Mouse (Mus musculus): ENCODE results near the gene Parp6.
A peak's percentile ranks its signal among the peaks of the same experiment; 100 is the strongest.

The Parp6 gene

DNA sequence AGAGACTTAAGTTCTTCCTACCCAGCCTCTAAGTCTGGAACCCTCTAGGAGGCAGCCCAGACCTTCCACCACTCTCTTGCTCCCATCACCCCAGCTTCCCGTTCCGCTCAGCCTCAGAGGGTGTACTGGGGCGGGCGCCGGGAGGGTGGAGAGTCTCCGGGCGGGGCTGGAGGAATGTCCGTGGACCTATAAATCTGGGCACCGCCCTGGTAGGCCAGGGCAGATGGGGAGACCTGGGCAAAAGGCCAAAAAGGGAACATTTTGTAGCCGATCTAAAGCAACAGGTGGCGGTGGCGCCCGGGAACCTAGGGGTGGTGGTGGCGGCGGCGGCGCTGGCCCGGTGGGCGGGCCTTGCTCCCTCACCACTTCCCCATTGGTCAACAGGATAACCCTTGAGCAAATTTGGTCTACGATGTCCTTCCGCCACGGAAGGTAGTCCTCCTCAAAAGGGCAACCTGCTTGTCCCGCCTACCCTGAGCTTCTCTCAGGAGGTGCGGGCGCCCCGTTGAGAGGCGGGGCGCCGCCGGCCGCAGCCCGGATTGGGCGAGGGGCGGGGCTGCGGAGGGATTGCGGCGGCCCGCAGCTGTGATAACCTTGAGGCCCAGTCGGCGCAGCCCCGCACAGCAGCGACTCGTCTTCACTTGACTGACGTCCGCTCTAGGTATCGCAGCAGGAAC lies 39.0 kb downstream of the Parp6 start, which contains the start of gene Pkm:
Gene Pkm (plus strand): TSS at position 411 of the 677 bp plus-strand sequence.
- peak; percentile 100 for DNase-seq (ENCODE audit: low read depth, low spot score)

DNA sequence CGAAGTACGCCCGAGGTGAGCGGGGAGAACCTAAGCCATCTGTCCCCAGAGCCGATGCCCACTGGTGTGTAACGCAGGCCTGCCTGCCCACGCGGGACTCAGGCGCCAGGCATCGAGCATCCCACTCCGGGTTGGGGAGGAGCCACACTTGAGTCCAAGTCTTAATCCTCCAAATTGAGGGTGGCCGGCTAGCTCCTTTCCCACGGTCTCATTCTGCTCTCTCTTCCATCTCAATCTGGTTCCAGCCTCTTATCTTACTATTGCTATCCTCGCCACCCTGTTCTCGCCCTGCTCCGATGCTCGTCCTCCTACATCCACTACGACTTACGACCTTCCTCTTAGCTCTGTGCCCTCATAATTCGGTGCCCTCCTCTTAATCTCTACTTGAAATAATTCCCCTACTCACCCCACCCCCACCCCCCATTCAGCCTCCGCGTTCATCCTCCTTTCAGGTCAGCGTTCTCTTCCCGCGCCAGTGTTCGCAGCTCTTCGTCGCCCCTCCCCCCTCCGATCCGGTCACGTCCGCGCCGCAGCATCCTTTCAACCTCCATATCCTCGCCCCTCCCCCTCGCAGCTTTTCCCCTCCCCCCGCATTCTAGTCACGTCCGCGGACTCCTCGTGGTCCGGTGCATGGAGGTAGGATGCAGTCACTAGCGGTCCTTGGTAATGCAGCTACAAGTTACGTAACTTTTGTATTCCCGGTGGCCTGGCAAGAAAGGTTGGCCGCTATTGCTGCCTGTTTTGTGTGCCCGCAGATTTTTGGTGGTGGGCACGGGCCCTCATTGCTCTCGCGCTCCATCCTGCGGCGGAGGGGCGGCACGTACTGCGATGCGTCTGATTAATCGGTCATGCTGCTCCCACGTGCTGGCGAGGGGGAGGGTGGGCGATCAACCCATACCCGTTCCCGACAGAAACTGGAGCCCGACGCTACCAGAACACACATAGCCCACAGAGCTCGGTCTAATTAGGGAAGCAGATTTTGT lies 39.8 kb downstream of the Parp6 start:
- peak; percentile 97 for DNase-seq (ENCODE audit: low read depth, low spot score)

DNA sequence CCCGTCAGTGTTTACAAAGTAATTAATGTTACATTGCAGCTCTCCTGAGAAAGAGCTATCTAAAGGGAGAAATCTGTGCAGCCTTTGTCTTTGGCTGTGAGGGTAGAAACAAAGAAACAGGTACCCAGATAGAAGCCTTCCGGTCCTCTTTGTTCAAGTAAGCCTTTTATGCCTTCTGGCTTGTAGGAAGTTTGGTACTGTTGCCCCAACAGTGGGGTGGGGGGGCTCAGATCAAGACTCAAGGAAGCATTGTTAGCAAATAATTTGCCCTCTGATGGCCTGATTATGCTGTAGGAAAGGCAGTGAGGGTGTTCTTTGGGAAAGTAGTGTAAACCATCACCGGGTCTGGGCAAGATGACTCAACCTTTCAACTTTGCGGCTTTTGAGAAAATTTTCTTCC lies 41.1 kb downstream of the Parp6 start:
- DNase-seq (ENCODE audit: low read depth, low spot score), result peak; percentile 18

DNA sequence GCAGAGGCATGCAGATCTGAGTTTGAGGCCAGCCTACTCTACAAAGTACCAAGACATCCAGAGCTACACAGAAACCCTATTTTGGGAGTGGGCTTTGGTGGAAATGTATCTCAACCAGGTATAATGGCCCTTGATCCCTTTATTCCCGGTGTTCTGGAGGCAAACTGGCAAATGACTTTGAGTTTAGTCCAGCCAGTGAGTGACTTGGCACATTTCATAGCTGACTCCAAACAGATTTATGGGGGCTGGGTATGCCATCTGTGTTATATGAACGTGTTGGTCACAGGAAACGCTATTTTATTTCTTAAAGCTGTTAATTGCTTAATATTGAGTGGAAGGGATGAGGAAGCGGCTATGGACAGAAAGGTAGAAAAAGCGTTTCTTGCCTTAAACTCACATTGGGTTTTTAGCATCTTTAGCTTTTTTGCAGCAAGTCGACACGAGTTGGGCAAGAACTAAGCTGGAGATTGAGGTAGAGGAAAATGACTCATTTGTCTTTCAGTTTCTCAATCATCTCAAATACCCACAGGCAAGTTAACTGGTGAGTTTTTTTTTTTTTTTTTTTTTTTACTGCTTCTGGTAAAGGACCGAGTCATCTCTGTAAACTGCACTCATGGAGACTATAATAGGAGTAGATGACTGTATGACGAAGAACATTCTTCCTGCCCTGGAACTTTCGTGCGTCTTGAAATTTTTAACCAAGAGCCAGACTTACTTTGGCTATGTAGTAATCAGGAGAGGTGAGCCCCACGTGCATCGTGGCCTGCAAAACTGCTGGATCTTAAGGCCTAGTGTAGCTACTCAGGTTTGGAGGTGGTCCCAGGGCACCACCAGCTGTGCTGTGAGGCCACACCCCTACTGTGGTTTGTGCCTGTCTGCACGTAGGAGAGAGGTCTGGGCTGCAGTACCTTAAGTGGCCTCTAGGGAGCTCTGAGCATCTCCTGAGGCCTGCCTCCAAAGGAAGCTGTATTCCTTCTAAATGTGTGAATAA lies 42.2 kb downstream of the Parp6 start:
- peak; percentile 98 for DNase-seq (ENCODE audit: low read depth, low spot score)

DNA sequence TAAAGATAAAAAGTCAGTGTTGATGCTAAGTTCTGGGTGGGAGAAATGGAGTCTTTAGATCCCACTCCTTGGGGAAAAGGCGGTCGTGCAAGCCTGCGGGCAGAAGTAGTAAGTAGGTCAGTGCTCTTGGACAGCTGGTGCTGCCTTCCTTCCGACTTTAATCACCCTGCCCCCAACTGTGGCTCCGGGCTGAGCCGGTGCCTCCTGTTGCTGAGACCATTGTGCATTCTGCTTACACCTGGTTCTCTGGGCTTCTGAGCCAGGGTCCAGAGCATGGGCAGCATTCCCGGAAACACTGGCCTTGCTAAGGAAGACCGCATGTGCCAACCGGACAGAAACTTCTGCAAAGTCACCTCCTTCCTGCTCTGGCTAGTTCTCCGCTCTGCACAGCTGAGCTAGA lies 43.3 kb downstream of the Parp6 start:
- DNase-seq (ENCODE audit: low read depth, low spot score), result peak; percentile 21

DNA sequence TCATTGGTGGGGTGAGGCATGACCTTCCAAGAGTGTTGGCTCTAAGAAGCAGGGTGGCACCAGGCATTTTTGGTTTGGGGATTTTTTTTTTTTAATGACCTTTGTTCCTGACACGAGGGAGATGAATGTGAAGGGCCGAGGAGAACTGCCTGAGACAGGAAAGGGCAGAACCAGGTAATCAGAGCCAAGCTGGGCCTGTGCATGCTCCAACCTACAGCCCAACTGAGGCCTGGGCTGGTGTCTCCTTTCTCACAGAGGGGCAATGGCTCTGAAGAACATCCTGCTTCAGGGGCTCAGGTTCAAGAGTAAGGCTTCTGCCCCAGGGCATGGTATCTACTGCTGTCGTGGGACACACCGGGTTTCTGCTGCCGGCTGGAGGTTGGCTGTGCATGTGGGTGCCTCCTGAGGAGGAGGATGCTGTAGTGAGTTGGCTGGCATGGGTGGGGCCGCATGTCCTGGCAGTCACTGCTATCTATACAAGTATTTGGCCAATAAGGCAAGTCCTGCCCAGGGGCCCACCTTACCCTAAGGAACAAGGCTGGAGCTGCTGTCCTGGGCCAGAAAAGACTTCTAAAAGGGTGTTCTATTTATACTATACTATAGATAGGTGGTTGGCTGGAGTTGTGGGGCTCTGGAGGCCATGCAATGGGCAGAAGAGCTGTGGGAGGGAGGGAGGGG lies 44.4 kb downstream of the Parp6 start:
- DNase-seq (ENCODE audit: low read depth, low spot score), result peak; percentile 16

DNA sequence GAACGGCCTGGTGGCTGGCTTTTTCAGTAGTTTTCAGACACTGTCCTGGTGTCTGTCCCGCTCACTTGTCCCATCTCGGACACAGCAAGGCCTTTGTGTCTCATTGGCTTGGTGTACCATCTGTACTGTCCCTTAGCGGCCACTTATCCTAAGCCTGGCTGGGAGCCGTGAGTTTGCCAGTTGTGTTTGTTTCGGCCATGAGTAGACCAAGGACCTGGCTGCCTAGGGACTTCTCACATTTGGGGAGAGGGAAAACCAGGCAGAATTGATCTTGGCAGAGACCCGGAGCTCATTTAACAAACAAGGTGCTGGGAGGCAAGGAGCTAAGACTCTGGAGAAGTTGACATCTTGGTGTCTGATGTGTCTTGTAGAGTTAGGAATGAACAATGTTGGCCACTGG lies 46.1 kb downstream of the Parp6 start:
- DNase-seq (ENCODE audit: low read depth, low spot score), result no peak

DNA sequence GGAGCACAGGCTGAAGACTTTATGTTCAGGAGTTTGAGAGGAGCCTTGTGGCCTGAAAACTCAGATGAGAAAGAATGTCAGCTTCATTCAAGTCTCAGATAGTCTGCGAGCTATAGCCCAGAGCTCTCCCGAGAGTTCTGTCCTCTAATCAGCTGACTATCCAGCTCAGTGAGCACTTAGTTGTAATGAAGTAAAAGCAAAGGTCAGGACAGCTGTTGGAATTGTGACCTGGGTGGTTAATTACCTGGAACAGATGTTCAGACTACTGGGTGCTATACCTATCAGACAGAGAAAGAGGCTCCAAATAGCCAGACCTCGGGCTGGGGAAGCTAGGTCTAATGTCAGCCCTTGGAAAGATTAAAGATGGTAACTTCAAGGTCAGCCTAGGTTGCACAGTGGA lies 46.9 kb downstream of the Parp6 start:
- peak; percentile 6 for DNase-seq (ENCODE audit: low read depth, low spot score)

DNA sequence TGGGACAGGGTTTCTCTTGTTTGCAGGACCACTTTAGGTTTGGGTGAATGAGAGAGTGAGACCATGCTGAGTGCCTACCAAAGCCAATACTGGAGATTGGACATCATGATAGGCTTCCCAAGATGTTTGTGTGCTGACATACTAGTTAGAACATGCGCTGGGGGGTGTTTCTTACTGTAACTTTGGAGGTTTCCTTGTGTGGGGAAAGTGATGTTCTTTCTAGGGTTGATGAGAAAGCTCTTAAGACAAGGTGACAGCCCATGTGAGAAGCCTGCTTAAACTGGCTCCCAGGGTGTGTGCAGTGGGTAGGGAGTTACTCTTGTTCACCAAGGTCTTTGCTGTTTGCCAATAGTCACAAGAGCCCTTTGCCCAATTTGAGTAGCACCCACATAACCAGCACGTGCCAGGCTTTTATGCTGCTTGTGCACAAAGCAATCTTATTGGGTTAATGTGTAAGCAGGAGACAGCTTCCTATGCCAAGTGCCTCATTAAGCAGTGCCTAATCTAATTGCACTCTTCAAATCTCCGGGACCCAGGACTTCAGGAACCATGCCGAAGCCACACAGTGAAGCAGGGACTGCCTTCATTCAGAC lies 47.7 kb downstream of the Parp6 start:
- DNase-seq (ENCODE audit: low read depth, low spot score), result peak; percentile 20

DNA sequence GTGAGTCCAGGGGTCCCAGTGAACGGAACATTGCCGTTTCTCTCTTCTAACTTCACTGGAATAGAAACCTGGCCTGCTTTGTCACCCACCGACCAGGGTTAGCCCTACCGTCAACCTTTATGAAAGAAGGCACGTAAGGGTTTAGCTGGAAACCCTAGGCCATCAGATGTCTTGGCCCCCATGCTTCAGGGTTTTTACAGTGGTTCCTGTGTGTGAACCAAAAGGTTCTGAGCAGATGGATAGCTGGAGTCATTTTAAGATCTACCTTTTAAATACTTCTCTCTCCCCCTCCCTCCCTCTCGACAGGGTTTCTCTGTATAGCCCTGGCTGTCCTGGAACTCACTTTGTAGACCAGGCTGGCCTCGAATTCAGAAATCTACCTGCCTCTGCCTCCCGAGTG lies 48.9 kb downstream of the Parp6 start:
- no peak for DNase-seq (ENCODE audit: low read depth, low spot score)

DNA sequence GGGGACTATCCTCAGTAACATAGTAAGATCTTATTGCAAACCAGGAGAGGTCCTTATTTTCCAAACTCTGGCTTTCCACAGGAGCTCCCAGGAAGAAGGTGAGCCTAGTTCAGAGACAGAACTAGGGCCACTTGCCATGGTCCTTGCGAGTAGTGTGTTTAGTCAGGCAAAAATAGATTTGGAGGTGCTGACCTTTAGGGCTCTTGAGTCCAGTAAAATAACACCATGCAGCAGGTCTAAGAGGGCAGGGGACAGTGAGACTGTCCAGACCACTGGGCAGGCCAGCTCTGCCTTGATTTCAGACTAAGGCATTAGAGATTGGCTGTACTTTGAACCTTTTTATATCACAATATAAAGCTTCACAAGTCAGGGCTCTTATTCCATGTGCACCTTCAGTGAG lies 49.7 kb downstream of the Parp6 start:
- DNase-seq (ENCODE audit: low read depth, low spot score), result no peak

DNA sequence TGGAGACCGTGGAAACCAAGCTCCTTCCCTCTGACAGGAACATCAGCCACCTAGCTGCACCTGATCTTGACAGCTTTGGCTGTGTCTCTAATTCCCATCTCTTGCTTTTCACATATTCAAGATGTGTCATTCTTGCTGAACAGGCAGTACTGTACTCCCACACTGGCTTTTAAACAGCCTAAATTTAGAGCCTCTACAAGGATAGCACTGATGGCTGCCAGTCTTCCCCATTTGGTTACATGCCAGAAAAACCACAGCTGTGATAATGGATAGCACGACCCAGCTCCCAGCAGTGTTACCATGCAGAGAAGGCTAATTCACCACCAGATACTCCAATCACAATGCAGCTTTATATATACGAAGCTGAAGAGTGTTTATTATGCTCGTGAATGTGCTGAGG lies 50.2 kb downstream of the Parp6 start:
- no peak for DNase-seq (ENCODE audit: low read depth, low spot score)

DNA sequence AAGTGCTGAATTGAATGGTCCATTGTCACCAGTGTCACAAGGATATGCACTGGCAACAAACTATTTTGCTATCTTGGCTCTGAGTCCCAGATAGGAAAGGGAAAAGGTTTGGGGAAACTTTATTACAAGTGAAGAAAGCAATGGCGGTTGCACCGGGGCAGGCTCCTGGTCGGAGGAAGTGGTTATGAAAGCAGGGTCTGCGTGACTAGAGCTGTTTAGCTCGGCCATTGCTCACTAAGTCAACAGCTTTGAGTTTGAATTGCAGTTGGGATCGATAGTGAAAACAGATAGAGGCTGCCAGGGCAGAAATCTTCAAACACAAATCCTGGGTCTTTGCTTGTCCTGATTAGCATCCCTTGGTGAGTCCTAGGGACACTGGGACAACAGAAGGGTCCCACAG lies 50.8 kb downstream of the Parp6 start:
- DNase-seq (ENCODE audit: low read depth, low spot score), result peak; percentile 9

DNA sequence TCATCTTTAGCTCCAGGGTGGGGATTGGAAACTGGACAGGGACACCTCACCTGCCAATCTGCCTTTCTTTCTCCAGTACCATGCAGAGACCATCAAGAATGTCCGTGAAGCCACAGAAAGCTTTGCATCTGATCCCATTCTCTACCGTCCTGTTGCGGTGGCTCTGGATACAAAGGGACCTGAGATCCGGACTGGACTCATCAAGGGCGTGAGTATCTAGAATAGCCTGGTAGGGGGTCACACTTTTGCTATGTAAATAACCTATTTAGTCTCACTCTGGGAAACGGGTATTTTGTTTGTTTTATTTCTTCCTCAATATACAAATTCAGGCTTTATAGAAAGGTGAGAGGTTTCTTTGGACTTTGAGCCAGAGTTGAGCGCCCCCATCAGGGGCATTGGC lies 51.4 kb downstream of the Parp6 start:
- DNase-seq (ENCODE audit: low read depth, low spot score), result peak; percentile 45

DNA sequence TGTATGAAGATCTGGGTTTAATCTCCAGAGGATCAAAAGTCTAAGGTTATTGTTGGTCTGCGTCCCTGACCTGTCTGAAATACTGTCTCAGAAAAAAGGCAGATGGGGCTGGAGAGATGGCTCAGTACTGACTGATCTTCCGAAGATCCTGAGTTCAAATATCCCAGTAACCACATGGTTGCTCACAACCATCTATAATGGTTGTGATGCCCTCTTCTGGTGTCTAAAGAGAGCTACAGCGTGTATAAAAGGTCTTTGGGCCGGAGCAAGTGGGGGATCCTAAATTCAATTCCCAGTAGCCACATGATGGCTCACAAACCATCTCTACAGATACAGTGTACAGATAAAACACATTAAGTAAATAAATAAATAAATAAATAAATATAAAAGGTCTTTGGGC lies 52.1 kb downstream of the Parp6 start:
- peak; percentile 64 for DNase-seq (ENCODE audit: low read depth, low spot score)

DNA sequence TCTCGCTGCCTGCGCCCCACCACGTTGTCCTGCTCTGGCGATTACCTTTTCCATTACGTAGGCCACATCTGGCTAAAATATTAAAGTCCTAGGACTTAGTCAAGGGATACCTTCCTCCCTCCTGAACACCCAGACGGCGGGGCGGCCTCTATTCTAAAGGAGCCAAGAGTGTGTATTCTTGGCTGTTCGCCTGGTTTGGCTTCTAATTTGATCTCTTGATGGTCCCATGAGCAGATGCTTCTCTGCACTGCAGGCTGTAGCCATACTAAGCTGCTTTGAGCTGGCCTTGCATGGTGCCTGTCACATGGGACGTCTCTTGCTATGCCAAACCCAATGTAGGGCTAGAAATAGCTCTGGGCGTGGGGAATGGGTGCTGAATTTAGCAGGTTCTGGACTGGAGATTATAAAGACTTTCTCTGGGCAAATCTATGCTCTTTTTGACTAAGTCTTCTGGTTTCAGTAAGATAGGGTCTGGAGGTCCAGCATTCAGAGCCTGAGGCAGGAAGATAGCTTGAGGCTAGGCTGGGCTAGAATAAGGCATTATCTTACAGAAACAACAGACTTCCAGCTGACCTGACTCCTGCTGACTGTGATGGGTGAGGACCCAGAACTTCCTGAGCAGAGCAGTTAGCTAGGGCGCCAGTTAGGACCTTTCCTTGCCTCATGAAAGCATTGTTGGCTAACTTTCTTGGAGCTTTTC lies 55.3 kb downstream of the Parp6 start:
- DNase-seq (ENCODE audit: low read depth, low spot score), result no peak

DNA sequence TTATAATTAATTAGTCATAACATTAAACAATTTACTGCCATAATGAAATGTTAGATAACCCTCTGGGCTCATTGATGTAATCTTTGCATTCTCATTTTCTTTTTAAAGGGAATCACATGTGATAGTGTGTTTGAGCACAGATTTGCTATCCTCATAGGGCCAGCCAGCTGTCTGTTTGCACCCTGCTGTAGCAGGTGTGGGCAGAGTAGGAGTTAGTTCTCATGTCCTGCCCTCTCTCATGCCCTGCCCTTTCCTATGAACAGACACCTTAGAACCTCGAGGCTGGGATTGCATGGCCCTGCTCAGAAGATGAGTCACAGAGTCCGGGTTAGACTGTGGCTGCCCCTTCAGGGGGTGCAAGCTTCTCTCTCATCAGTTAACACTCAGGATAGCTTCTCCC lies 56.3 kb downstream of the Parp6 start:
- no peak for DNase-seq (ENCODE audit: low read depth, low spot score)

DNA sequence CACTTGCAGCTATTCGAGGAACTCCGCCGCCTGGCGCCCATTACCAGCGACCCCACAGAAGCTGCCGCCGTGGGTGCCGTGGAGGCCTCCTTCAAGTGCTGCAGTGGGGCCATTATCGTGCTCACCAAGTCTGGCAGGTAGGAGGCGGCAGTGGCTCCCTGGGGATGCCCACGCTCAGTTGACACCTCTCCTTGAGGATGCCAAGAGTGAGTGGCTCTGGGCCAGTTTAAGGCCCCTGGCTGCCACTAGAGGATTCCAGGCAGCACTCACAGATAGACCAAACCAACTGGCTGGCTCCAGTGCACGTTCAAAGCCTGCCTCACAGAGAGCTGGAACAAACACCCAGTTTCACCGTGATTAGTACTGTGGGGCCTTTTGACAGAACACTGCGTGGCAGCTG lies 58.5 kb downstream of the Parp6 start:
- DNase-seq (ENCODE audit: low read depth, low spot score), result peak; percentile 11

DNA sequence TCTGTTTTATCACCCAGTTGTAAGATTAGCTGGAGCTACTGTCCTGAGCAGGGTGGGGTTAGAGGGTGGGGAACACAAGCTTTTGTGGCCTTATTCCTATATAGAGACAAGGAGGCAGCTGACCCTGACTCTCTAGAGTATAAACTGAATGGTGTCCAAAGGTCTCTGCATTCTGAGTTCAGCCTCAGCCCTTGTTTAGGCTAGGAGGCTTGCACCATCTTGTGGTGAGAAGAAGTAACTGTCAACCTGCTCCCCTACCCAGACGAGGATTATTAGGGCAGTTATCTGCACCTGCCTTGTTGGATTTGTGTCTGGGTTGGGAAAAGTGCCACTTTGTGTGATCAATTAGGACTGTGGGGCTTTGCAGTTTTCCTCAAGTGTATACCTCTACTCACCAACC lies 61.2 kb downstream of the Parp6 start:
- DNase-seq (ENCODE audit: low read depth, low spot score), result peak; percentile 78

Data from ZHBTc4 (cell line).